Mouse (Mus musculus) embryo, embryonic 9.5 days (tissue): ENCODE measurements around the gene Trib3.
"Not testable (repeated sequence)": the region's sequence is repeated elsewhere in the genome, so short reads cannot be mapped to it uniquely, and the experiment has no call there.

Experiments
- DNase-seq: peaks from one replicate; pipeline ENCODE4 v3.0.0-alpha.2; 2017; ENCODE audit errors: extremely low spot score

Trib3 gene

DNA sequence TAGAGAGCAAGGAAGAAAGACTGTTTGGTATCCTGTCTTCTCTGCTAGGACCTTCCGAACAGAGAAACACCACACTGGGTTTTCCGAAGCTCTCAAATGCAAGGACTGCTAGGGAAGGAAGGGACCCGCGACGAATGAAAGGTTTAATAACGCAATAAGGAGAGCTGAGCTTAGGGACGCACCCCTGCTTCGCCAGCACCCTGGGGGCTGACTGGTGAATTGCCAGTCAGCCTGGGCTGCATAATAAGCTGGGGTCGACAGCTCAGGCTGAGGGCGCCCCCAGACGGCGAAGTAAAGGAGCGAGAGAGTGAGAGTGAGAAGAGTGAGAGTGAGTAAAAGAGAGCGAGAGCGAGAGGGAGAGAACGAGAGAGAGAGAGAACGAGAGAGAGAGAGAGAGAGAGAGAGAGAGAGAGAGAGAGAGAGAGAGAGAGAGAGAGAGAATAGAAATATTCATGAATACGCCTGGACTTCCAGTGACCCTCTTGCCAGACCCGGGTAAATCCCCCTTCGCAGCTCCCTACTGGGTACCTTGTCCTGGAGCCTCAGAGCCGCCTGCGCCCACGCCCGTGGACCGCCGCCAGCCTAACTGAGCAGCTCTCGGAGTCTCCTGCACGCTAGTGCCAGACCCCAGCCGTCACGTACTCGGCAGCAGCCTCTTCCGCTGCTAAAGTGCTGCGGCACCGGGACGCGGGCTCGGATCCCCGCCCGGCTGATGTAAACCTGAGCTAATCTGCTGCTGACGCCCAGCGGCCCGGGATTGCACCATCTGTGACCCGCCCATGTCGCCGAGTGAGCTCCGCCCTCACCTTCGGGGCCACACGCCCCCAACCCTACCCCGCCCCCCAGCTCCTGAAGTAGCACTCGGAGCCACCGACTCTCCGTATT is at the start of gene Trib3:
TSS of gene Trib3 (minus strand) at position 704 of the 885 bp plus-strand sequence.
- DNase-seq: peak; percentile 80

DNA sequence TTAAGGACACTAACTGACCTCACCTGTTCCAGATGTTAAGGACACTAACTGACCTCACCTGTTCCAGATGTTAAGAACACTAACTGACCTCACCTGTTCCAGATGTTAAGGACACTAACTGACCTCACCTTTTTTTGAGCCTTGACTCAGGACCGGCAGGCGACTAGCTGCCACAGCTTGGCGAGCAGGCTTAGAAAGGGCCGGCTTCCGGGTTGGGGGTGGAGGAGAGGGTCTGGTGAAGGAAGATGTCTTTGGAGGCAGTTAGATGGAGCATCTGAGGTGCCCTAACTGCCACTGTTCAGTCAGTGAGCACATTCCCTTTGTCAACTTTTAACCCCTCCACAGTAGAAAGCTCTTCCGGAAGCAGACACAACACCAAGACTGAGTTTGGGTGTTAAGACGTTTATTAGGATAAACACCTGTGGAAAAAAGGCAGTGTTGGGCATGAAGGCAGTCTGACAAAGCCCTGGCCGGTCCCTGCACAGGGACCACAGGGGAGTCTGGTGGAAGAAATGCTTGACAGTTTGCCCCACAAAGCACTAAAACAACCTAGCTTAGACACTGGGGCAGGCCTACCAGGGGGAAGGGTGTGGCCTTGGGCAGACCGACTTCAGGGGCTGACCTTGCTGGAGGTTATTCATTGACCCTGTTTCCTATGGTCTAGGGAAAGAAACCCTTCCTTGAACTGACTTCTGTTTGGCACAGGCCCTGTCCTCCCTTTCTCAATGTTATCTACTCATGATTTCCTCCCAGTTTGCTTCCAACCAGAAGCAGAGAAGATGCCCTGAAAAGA is 49.6 kb upstream of the Trib3 start:
- no peak for DNase-seq

DNA sequence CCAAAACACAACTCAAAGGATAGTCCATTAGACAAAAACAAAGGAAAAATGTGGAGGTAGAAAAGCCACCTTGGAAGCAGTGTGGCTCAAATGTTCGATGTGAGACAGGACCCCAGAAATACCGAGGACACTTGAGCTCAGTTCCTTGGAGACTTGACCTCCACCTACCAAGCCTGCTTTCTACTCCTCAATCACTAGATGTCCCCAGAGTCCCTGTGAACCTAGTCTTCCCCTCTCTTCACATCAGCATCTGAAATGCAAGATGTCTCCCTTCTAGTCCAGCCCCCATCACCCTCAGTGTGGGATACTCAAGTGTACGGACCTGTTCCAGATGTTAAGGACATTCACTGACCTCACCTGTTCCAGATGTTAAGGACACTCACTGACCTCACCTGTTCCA is 49.0 kb upstream of the Trib3 start:
- DNase-seq: peak; percentile 59

DNA sequence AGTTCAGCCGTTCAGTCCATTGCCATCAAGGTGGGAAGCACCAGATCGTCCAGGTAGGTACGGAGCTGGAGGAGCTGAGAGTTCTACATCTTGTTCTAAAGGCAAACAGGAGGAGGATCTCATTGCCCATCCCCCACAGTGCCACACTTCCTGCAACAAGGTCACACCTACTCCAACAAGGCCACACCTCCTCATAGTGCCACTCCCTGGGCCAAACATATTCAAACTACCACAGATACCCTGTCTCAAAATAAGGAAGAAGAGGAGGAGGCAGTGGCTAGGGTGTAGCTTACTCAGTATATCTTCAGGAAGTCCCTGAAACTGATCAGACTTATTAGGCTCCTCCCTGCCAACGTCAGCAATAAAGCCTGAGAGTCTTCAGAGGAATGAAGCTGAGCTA is 40.4 kb upstream of the Trib3 start:
- no peak for DNase-seq

DNA sequence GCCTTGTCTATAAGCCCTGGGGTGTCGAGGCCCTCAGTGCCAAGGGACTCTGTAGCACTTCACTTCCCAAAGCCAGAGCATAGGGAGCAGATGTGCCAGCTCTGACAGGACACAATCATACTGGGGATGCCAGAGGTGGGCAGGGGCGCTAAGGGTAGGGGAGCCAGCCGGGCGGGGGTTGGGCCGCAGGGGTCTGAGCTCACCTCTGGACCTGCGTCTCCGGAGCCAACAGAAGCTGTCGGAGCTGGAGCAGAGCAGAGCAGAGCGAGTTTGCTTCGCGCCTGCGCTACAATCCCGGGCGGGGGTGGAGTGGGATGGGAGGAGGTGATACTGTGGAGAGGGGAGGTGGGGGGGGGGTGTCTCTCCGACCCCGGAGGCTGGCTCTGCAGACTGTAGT is 32.5 kb upstream of the Trib3 start, which contains the start of gene Nrsn2:
TSS of gene Nrsn2 (minus strand) at position 294 of the 397 bp plus-strand sequence.
- no peak for DNase-seq

DNA sequence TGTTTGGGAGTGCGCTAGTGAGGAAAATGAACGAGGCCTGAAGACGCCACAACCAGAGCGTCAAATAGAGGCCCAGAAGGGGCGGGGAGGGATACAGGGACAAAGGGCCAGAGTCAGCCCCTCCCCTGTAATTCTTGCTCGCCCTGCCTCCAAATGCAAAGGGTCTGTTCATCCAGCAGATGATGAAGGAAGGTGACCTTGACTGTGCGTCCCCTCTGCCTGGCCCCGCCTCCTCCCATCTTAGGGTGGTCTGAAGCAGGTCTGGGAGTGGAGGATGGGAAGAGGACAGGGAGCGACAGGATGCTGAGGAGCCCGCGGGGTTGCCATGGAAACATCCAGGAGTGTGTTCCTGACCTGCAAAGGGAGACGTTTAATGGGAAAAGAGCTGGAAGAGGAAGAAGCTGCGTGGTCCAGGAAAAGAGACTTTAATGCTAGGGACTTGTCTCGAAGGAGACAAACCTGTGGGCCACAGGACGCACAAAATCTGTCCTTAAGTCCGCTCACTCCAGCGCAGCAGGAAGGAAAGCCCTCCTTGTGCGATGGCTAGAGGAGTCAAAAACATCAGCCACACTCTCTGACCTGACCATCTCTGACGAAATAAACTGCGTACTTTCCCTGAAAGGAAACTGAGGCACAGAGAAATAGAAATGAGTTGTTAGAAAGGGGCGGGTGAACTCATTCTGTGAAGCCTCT is 32.0 kb upstream of the Trib3 start:
- peak; percentile 53 for DNase-seq

DNA sequence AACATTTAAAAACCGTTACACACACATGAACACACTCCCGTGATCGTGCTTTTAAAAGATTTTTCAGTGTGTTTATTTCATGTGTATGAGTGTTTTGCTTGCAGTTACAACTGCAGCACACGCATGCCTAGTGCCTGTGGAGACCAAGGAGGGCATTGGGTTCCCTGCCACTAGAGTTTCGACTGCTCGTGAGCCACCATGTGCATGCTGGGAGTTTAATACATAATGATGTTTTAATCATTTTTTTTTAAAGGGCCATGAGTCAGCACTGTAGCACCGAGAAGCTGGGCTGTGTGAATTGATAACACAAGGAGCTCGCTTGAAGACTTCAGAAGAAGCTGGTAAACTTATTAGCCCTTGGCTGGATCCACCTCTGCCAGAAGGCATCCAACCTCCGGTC is 29.7 kb upstream of the Trib3 start:
- DNase-seq: no peak

DNA sequence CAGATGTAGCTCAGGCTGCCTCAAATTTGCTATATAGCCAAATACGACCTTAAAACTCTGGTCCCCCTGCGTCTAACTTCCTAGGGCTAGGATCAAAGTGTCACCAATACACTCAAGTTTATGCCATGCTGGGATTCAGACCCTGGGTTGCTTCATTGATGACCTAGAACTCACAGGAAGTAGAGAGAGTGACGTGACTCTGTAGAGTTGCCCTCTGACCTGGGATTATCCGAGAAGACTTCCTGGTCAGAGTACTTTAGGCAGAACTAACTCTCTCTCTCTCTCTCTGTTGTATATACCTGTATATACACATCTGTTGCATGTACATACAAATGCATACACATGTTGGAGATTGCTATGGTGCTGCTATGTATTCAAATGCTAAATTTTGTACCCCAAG is 28.8 kb upstream of the Trib3 start:
- no peak for DNase-seq

DNA sequence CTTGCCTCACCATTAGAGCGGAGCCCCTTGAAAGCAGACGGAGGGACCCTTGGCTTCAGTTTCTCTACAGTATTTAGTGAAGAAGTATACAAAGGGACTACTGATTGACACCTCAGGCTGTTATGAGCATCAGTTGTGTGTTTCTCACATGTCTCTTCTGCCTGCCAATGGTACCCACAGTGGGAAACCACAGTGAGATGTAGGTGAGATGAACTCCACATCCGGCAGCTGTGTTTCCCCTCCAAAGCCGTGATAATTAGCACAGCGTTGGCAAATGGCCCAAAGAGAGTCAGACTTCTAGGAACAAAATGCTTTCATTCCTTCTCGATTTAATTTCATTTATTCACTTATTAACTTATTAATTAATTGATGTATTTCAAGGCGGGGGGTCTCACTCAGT is 28.3 kb upstream of the Trib3 start:
- no peak for DNase-seq

DNA sequence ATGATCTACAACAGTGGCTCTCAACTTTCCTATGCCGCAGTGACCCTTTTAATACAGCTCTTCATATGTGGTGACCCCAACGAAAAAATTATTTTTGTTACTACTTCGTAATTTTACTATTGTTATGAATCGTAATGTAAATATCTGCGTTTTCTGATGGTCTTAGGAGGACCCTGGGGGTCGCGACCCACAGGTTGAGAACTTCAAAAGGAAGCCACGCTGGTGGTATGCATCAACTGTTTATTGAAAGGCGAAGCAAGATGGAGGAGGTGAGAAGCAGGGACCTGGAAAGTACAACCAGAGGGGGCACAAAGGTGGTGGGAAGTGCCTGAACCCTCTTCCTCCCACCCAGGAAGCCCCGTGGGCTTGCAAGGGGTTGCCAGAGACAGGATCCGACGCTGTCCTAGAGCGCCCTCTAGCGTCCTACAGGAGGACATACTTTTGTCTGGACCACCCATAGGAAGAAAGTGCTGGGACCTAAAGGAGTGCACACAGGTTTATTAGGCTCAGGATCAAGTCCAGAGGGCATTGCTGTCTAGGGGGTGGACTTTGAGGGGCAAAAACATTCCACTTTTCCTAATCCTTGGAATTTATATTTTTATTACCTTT is 24.8 kb upstream of the Trib3 start:
- peak; percentile 69 for DNase-seq

DNA sequence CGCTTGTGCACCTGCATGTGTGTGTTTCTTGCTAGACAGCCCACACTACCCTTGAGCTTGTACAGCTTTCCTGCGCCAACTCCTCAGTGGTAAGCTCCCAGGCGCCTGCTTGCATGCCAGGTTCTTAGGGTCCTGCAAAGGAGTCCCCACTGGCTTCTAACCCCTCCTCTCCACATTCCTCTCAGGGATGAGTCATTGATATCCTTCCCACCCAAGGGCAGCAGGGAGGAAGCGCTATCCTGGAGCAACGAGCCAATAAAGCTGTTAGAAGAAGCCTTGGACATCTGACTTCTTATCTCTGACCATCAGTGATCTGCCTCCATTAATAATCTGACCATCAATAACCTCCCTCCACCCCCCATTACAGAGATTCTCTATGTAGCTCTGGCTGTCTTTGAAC is 24.1 kb upstream of the Trib3 start:
- DNase-seq: no peak

DNA sequence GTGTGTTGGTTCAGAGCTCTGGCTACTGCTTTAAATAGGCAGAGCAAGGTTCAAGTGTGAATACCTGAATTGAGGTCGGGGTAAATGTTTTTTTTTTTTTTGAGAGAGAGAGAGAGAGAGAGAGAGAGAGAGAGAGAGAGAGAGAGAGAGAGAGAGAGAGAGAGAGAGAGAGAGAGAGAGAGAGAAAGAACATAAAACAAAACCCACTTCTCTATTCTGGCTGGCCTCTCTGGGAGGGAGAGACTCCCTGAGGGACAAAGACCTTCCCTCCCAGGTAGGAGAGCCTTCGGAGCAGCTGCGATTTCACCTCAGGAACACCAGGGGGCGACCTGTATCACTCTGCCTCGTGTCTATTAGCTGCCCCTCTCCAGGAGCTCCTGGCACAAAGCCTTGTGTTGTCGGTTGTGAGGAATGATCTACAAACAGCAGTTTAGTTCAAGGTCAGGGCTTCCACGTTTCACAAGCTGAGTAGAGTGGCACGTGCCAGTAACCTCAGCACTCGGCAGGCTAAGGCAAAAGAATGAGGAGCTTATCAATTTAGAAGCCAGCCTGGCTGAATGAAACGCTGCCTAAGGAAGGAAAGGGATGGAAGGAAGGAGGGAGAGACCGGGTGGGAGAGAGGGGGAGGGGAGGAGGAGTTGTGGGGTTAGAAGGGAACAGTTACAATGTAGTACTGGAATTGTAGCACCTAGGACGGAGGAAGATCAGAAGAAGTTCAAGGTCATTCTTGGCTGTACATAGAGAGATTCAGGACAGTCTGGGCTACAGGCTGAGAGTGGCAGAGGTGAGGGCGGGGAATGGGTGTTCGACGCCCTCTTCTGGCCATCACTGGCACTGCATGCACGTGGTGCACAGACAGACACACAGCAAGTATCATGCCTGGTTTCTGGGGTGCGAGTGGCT is 19.7 kb upstream of the Trib3 start:
- peak; percentile 81 for DNase-seq

DNA sequence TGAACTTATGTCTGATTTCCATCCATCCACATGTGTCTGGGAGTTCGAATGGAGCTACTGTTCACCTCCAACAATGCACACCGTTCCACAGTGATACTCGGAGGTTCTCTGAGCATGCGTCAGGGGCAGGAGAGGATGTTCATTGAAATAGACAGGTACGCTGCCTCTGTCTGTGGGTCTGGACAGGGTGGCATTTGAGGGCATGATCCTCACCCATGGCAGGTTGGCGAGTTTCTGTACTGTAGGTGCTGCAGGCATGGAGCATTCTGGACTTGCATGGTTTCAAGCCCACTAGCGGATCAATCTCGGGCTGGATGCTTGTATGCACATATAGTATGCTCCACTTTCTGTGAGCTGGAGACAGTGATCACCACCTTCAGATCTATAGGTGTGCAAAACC is 17.4 kb upstream of the Trib3 start:
- DNase-seq: no peak

DNA sequence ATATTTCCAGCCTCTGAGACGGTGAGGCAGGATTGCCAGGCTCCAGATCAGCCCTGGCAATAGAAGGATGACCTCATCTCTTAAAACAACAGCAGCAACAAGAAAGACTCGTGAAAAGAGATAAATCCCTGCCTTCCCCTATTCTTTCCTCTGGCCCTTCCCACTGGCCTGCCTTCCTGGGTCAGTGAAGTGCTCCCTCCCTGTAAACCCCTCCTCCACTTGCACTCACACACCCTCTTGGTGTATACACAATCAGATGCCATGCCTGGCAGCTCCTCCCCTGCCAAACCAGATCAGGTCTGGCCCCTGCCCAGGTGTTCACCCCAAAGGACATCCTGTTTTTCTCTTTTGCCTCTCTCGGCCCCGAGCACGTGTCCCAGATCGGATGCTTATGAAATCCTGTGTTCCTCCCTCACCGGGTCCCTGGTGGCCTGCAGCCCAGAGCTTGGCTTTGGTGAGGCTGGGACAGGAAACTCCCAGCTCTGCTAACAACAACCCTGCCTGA is 16.5 kb upstream of the Trib3 start:
- DNase-seq: no peak

DNA sequence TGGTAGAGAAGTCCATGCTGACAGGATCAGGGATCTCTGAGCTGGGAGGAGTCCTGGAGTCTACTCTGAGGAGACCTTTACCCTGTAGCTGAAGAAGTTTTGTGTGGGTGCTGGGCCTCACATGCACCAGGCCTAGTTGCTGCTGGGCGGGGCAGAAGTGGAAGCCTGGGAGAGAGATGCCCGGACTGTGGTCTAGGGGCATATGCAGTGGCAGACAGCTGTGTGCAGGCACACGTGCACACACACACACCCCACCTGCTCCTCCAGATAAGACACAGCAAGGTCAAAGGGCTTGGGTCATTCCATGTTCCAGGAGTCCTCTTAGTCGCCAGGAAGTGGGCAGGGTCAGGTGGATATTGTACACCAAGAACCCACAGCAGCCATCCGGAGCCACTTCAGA is 15.8 kb upstream of the Trib3 start:
- no peak for DNase-seq

DNA sequence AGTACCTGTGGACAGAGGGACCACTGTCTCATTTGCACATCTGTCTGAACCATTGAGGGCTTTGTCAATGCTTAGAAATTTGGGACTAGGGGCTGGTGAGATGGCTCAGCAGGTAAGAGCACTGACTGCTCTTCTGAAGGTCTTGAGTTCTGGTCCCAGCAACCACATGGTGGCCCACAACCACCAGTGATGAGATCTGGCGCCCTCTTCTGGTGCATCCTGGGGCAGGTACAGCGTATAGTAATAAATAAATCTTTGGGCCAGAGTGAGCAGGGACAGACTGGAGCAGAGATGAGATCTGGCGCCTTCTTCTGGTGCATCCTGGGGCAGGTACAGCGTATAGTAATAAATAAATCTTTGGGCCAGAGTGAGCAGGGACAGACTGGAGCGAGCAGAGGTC is 15.1 kb upstream of the Trib3 start:
- DNase-seq: not testable (repeated sequence)

DNA sequence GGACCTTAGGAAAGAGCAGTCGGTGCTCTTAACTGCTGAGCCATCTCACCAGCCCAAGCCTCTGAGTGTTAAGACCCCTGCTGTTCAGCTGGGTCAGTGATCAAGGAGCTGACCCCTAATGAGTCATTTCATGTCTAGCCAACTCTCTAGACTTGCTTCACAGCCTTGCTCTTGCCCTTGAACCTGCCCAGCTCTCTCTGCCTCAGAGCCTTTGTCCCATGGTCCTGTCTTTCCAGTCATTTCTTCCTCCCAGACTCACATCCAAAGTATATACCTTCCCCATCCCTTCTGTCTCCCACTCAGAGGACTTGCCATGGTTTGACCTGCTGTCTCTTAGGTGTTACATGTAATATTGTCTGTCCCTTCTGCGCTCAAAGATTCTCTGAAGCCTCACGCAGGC is 13.4 kb upstream of the Trib3 start:
- DNase-seq: no peak

DNA sequence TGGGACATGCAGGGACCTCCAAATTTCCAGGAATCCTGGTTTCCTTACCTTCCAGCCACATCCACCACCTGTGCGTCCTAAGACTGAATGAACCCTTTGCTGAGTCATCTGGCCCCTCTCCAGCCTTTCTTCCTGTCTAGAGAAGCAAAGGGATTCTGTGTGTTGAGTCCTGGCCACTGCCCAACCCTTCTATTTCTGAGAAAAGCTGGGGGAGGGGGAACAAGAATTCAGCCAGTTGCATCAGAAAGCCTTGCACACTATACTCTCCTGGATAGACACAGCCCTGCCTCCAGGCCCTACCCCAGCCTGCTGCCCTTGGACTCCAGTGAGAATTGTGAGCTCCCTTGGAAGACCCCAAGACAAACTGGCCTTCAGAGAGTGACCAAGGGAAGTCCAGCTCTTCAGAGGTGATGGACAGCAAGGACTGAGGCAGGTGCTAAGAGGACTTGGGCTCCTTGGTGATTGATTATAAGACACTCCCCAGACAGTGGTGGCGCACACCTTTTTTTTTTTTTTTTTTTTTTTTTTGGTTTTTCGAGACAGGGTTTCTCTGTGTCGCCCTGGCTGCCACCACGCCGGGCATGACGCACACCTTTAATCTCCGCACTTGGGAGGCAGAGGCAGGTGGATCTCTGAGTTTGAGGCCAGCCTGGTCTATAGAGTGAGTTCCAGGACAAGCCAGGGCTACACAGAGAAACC is 6.2 kb upstream of the Trib3 start:
- no peak for DNase-seq

DNA sequence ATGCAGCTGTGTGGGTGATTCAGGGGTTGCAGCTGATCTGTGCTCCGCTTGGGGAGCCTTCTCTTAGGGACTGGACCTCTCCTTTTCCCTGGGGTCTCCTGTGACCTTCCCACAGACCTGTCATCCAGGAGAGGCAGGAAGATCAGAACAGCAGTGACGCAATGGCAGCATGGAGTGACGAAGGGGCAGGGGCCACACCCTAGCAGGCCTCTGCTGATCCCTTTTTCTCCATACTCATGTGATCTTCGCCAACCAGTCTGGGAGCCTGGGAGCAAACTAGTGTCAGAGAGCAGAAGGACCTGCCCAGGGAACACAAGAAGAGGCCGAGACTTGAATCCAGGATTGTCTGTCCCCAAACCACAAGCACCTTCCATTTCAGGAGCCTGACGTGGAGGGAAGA is 5.4 kb upstream of the Trib3 start:
- no peak for DNase-seq

DNA sequence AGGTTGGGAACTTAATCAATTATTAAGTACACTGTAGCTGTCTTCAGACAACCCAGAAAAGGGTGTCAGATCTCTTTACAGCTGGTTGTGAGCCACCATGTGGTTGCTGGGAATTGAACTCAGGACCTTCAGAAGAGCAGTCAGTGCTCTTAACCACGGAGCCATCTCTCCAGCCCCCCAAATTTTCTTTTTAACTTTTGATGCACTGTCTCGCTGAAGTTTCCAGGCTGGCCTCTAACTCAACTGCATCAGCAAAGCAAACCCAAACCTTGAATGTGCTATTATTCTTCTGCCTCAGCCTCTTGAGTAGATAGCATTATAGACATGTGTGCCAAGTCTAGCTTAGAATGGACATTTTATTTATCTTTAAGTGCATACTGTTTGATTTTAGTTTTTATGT is 3.9 kb upstream of the Trib3 start:
- no peak for DNase-seq
